Mouse (Mus musculus): ENCODE results near the gene Arhgap24.

DNA sequence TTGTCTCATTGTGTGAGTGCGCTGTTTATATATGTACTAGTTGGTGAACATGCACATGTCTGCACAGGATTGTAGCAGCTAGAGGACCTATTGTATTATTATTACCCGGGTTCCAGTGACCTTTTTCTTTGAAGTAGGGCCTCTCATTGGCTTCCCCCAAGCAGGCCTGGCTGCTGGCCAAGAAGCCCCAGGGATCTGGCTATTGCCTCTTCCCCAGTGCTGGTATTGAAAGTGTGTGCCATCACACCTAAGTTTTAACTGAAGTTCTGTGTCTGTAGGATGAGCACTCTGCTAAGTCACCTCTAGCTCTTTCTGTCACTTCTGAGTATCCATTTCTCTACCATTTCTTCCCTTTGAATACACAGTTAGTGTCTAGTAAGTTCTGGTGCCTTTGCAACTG lies 28.2 kb downstream of the Arhgap24 start:
- TF ChIP-seq TCF12 (IDR thresholded peaks at IDR 0.05; ENCODE audit: insufficient read depth, poor library complexity, severe bottlenecking), result no peak
- TF ChIP-seq E2F4 (IDR thresholded peaks at IDR 0.05; ENCODE audit: insufficient read depth), result no peak
- TF ChIP-seq USF1 (IDR thresholded peaks at IDR 0.05; ENCODE audit: low read depth), result no peak
- no peak for TF ChIP-seq REST (IDR thresholded peaks at IDR 0.05; ENCODE audit: insufficient read depth, insufficient read length)
- no peak for TF ChIP-seq POLR2A (IDR thresholded peaks at IDR 0.05; ENCODE audit: insufficient read length, low read depth)
- TF ChIP-seq MYOG (IDR thresholded peaks at IDR 0.05; ENCODE audit: control insufficient read depth in 1 of 3, insufficient read depth in 1 of 3, insufficient read length in 2 of 3, low read depth in 2 of 3), result no peak
- TF ChIP-seq SRF (IDR thresholded peaks at IDR 0.05; ENCODE audit: control insufficient read depth, insufficient read length, low read depth), result no peak
- TF ChIP-seq CEBPB (IDR thresholded peaks at IDR 0.05; ENCODE audit: insufficient read depth, poor library complexity, severe bottlenecking), result no peak
- no peak for TF ChIP-seq TCF3 (IDR thresholded peaks at IDR 0.05; ENCODE audit: insufficient read length, low read depth)
- TF ChIP-seq MAX (IDR thresholded peaks at IDR 0.05; ENCODE audit: low read depth), result no peak
- TF ChIP-seq POLR2AphosphoS2 (IDR thresholded peaks at IDR 0.05; ENCODE audit: insufficient read length, low read depth), result no peak
- TF ChIP-seq MYOD1 (IDR thresholded peaks at IDR 0.05; ENCODE audit: control insufficient read depth in 1 of 3, insufficient read length in 2 of 3, low read depth in 2 of 3), result no peak

Data from myocyte (in vitro differentiated cells).